36 mouse cellular contexts compared by ENCODE assay signal in genomic region chr6:125701146-125701545, GRCm38 (mm10). TPM values are rescaled to one million over a fixed set of nuclear protein-coding genes. Genes with fewer than 3 reads are reported as not detected.
"Had no signal": no experiment of that assay in that cellular context is flagged by ENCODE, and none has a peak within 500 bp of the region (broad histone marks: within the 10 kb centered on the region; RNA-seq: fewer than 3 reads in every experiment).

No protein-coding gene starts in this region.

- ATAC-seq: hindbrain, embryonic 16.5 days; hindbrain, postnatal 0 days; inflammation-experienced regulatory T-cells, adult 6 months; intestine, embryonic 15.5 days; intestine, embryonic 16.5 days; intestine, postnatal 0 days had no signal

- H3K36me3 ChIP-seq: heart, embryonic 10.5 days; heart, embryonic 12.5 days; heart, embryonic 13.5 days; heart, embryonic 15.5 days; hindbrain, embryonic 10.5 days; hindbrain, embryonic 12.5 days; hindbrain, embryonic 13.5 days; hindbrain, embryonic 15.5 days; intestine, embryonic 15.5 days; kidney, embryonic 15.5 days had no signal

- H3K27ac ChIP-seq: heart, embryonic 10.5 days; heart, embryonic 13.5 days; heart, embryonic 15.5 days; hindbrain, embryonic 10.5 days; hindbrain, embryonic 12.5 days; hindbrain, embryonic 13.5 days; hindbrain, embryonic 14.5 days; hindbrain, embryonic 15.5 days; hindbrain, postnatal 0 days; intestine, embryonic 15.5 days; kidney, embryonic 15.5 days; kidney, postnatal 0 days; layer of hippocampus, adult 2 months had no signal

- H3K4me3 ChIP-seq: heart, embryonic 10.5 days; heart, embryonic 12.5 days; heart, embryonic 13.5 days; heart, embryonic 15.5 days; hindbrain, embryonic 10.5 days; hindbrain, embryonic 12.5 days; hindbrain, embryonic 13.5 days; hindbrain, embryonic 15.5 days; intestine, embryonic 15.5 days; kidney, embryonic 15.5 days; layer of hippocampus, adult 2 months had no signal

- H3K4me1 ChIP-seq: heart, embryonic 10.5 days; heart, embryonic 12.5 days; heart, embryonic 13.5 days; heart, embryonic 15.5 days; hindbrain, embryonic 10.5 days; hindbrain, embryonic 12.5 days; hindbrain, embryonic 13.5 days; hindbrain, embryonic 15.5 days; intestine, embryonic 15.5 days; kidney, embryonic 15.5 days had no signal

- DNase-seq: heart, postnatal 10 days; heart, postnatal 14 days; heart, postnatal 36 days; heart, postnatal 4 days; kidney, adult 11 months; kidney, adult 18-20 months; kidney, adult 2 months; kidney, adult 8-10 months; kidney, adult 9 months; kidney, postnatal 10 days; kidney, postnatal 14 days; kidney, postnatal 25 days; kidney, postnatal 36 days; kidney, postnatal 4 days; layer of hippocampus, adult 9-11 months; layer of hippocampus, postnatal 36 days had no signal

- H3K27me3 ChIP-seq: heart, embryonic 13.5 days; heart, embryonic 15.5 days; hindbrain, embryonic 12.5 days; hindbrain, embryonic 13.5 days; hindbrain, embryonic 15.5 days; intestine, embryonic 15.5 days; kidney, embryonic 15.5 days had no signal

- H3K9me3 ChIP-seq: heart, embryonic 10.5 days; heart, embryonic 13.5 days; heart, embryonic 15.5 days; hindbrain, embryonic 10.5 days; hindbrain, embryonic 12.5 days; hindbrain, embryonic 13.5 days; hindbrain, embryonic 15.5 days; intestine, embryonic 15.5 days; kidney, embryonic 15.5 days had no signal

- H3K9ac ChIP-seq: heart, embryonic 12.5 days; heart, embryonic 13.5 days; heart, embryonic 15.5 days; hindbrain, embryonic 12.5 days; hindbrain, embryonic 13.5 days; hindbrain, embryonic 14.5 days; hindbrain, embryonic 15.5 days; intestine, embryonic 15.5 days; kidney, embryonic 15.5 days had no signal

- H3K4me2 ChIP-seq: heart, embryonic 11.5 days; heart, embryonic 12.5 days; heart, embryonic 13.5 days; heart, embryonic 15.5 days; hindbrain, embryonic 12.5 days; hindbrain, embryonic 13.5 days; hindbrain, embryonic 14.5 days; hindbrain, embryonic 15.5 days; intestine, embryonic 15.5 days; kidney, embryonic 15.5 days had no signal

RNA-seq across cellular contexts. Expression of gene Ano2, which starts 10.9 kb away (rescaled TPM):
- polyA plus RNA-seq: heart, postnatal 0 days; inflammation-experienced regulatory T-cells, adult 6 months had no signal
